ENCODE assay signal across 18 mouse cellular contexts in genomic region chr16:7036988-7037387, GRCm38 (mm10).
"Had no signal": no experiment of that assay in that cellular context is flagged by ENCODE, and none has a peak within 500 bp of the region (broad histone marks: within the 10 kb centered on the region; RNA-seq: fewer than 3 reads in every experiment).

No protein-coding gene starts in this region.

- H3K9me3 ChIP-seq: midbrain, embryonic 10.5 days; midbrain, embryonic 12.5 days; neural tube, embryonic 12.5 days had no signal

- ATAC-seq: midbrain, embryonic 16.5 days had no signal

- H3K4me3 ChIP-seq: midbrain, embryonic 10.5 days; midbrain, embryonic 12.5 days; myocyte; neural tube, embryonic 12.5 days had no signal

- H3K36me3 ChIP-seq: midbrain, embryonic 10.5 days; midbrain, embryonic 12.5 days; neural tube, embryonic 12.5 days had no signal

- H3K27ac ChIP-seq: midbrain, embryonic 10.5 days; midbrain, embryonic 12.5 days; neural tube, embryonic 12.5 days had no signal

- DNase-seq: lung, adult 18-20 months; lung, embryonic 14.5 days; lung, postnatal 10 days; lung, postnatal 4 days; midbrain, embryonic 14.5 days; retina, postnatal 1 day; right cerebral cortex, adult 18-20 months; right cerebral cortex, postnatal 25 days; right cerebral cortex, postnatal 4 days; spleen, adult 18-20 months; thymus, adult 18-20 months; thymus, postnatal 14 days; thymus, postnatal 36 days had no signal

- H3K9ac ChIP-seq: lung, embryonic 14.5 days; midbrain, embryonic 12.5 days; neural tube, embryonic 12.5 days had no signal

- H3K4me2 ChIP-seq: lung, embryonic 14.5 days; midbrain, embryonic 12.5 days; neural tube, embryonic 12.5 days had no signal
